Mouse (Mus musculus) megakaryocyte, embryonic 14.5 days (primary cell): ENCODE measurements around the gene Olfr592.

Source experiments
- FLI1 ChIP-seq: IDR thresholded peaks from 2 replicates; pipeline ENCODE4 v1.6.1; 2012; ENCODE audit warnings: low read length, inconsistent platforms, mixed read lengths
- GATA1 ChIP-seq: IDR thresholded peaks from 3 replicates; pipeline ENCODE4 v1.6.1; 2012; ENCODE audit warnings: mixed read lengths, low read length, inconsistent platforms, borderline replicate concordance

DNA sequence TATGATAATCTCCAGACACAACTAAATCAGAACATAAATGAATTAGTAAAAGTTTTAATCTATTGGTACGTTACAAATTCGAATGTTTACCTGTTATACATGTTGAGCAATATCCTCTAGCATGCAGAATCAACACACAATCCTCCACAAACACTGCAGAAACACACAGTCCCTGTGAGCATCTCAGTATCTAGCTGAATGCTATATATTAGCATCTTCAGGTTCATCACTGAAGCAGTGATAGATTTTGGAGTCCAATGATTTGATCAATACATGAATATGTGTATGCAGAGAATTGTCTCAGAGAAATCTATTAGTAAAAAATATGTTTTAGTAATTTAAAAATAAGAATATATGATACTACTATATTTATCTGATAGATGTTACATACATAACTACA lies 28.3 kb upstream of the Olfr592 start, which contains the start of gene Olfr589:
- TF ChIP-seq FLI1: no peak
- TF ChIP-seq GATA1: no peak
